Mouse (Mus musculus) mesoderm, embryonic 11.5 days (tissue): ENCODE data around the gene Tgm2.

ENCODE experiments used
- DNase-seq: peaks from one replicate; pipeline ENCODE4 v3.0.0-alpha.2; 2012; ENCODE audit warnings: low read depth, low spot score

Gene Tgm2

GRCm38 (mm10) chr2:158146223-158146622 is at the start of gene Tgm2:
Gene Tgm2 (minus strand): TSS chr2:158146436.
- peak; percentile 80 for DNase-seq

- peak; percentile 85 for DNase-seq
Measured at GRCm38 (mm10) chr2:158194945-158195640, 48.9 kb upstream of the Tgm2 start.

- peak; percentile 63 for DNase-seq
Measured at GRCm38 (mm10) chr2:158193611-158194336, 47.5 kb upstream of the Tgm2 start.

- no peak for DNase-seq
Measured at GRCm38 (mm10) chr2:158191098-158191497, 44.9 kb upstream of the Tgm2 start.

- DNase-seq = no peak
Measured at GRCm38 (mm10) chr2:158189451-158189850, 43.2 kb upstream of the Tgm2 start.

- DNase-seq = no peak
Measured at GRCm38 (mm10) chr2:158186206-158186871, 40.1 kb upstream of the Tgm2 start.

- no peak for DNase-seq
Measured at GRCm38 (mm10) chr2:158183266-158183665, 37.0 kb upstream of the Tgm2 start.

GRCm38 (mm10) chr2:158181932-158182331 is 35.7 kb upstream of the Tgm2 start:
- DNase-seq = no peak

GRCm38 (mm10) chr2:158180797-158181196 is 34.6 kb upstream of the Tgm2 start:
- peak; percentile 74 for DNase-seq

- no peak for DNase-seq
Measured at GRCm38 (mm10) chr2:158179370-158180111, 33.3 kb upstream of the Tgm2 start.

GRCm38 (mm10) chr2:158178696-158179369 is 32.6 kb upstream of the Tgm2 start:
- DNase-seq = peak; percentile 60

- no peak for DNase-seq
Measured at GRCm38 (mm10) chr2:158178139-158178538, 31.9 kb upstream of the Tgm2 start.

GRCm38 (mm10) chr2:158177574-158177973 is 31.3 kb upstream of the Tgm2 start:
- no peak for DNase-seq

GRCm38 (mm10) chr2:158176763-158177162 is 30.5 kb upstream of the Tgm2 start:
- no peak for DNase-seq

GRCm38 (mm10) chr2:158175433-158175832 is 29.2 kb upstream of the Tgm2 start:
- DNase-seq = no peak

GRCm38 (mm10) chr2:158174958-158175357 is 28.7 kb upstream of the Tgm2 start:
- DNase-seq = no peak

- DNase-seq = no peak
Measured at GRCm38 (mm10) chr2:158174438-158174837, 28.2 kb upstream of the Tgm2 start.

- no peak for DNase-seq
Measured at GRCm38 (mm10) chr2:158170394-158170793, 24.2 kb upstream of the Tgm2 start.

GRCm38 (mm10) chr2:158169771-158170170 is 23.5 kb upstream of the Tgm2 start:
- DNase-seq = no peak

GRCm38 (mm10) chr2:158169351-158169750 is 23.1 kb upstream of the Tgm2 start:
- no peak for DNase-seq

- DNase-seq = no peak
Measured at GRCm38 (mm10) chr2:158168741-158169211, 22.5 kb upstream of the Tgm2 start.
